Mouse (Mus musculus): ENCODE measurements around the gene Tfap2a. TPM values are rescaled to one million over a fixed set of nuclear protein-coding genes. Genes with fewer than 3 reads are reported as not detected.

The Tfap2a gene
- polyA plus RNA-seq, 1 experiment = not detected

DNA sequence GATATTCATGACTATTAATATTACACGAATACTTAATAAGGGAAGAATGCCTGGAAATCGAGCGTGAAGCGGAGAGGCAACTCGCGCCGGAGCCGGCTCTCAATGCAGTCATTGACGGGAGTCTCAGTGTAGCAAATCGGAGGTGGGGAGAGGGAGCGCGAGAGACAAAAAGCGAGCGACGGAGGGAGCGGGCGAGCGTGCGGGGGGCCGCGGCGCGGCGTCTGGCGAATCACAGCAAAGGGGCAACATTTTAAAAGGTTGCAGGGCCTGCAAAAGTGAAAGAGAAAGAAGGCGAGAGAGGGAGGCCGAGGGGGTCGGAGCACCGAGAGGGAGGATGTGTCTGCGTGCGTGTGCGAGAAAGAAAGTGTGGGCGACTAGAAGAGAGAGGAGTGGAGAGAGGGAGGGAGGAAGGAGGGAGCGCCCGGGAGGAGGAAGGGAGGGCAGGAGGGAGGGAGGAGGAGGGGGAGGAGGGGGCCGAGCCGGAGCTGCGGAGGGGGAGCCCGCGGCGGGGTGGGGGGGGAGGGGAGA, 7.5 kb downstream of the Tfap2a start:
- no peak overlapping the region for H3K27ac ChIP-seq (ENCODE audit: insufficient read depth, low read depth, low read length)
- WGBS = 1% methylated on average over 39 of the region's 41 CpGs
- H3K4me3 ChIP-seq (ENCODE audit: insufficient read depth, low read depth, low read length) = peak overlapping the region; percentile 38
- TF ChIP-seq CTCF (IDR thresholded peaks at IDR 0.05; ENCODE audit: insufficient read depth, low read depth, low read length) (no peak), POLR2A (IDR thresholded peaks at IDR 0.05; ENCODE audit: insufficient read depth, low read depth, low read length) (no peak)
- peaks cover 22% of the 10 kb centered on the region for H3K4me1 ChIP-seq (ENCODE audit: control insufficient read depth, insufficient read depth, low read length)

- Histone ChIP-seq H3K27ac (ENCODE audit: insufficient read depth, low read depth, low read length) (no peak overlapping the region), H3K4me3 (ENCODE audit: insufficient read depth, low read depth, low read length) (no peak overlapping the region; the same call in 1 of the 2 replicates), H3K4me1 (ENCODE audit: control insufficient read depth, insufficient read depth, low read length) (peaks cover 22% of the 10 kb centered on the region)
- 2% methylated on average over 52 of the region's 52 CpGs for WGBS
- no peak for TF ChIP-seq POLR2A (IDR thresholded peaks at IDR 0.05; ENCODE audit: insufficient read depth, low read depth, low read length)
Observed at GRCm38 (mm10) chr13:40729592-40730431, 8.4 kb downstream of the Tfap2a start.

DNA sequence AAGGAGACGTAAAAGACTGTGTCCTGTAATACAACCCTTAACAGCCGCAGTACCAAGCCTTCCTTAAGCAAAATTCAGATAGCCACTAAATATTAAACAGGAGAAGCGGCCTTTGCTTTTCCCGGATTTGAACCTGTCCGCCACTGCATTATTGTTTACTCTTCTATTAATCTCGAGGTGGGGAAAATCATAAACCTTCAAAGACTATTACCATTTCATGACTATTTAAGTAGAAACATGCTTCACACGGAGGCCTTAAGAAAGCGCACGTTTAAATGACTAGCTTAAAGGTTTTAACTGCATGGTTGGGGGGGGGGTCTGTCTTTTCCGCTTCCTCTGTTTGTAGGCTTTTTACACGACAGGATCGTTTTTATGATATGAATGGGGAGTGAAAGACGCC, 9.1 kb downstream of the Tfap2a start:
- Histone ChIP-seq H3K4me3 (ENCODE audit: insufficient read depth, low read depth, low read length) (no peak overlapping the region), H3K27ac (ENCODE audit: insufficient read depth, low read depth, low read length) (no peak overlapping the region), H3K4me1 (ENCODE audit: control insufficient read depth, insufficient read depth, low read length) (peaks cover 19% of the 10 kb centered on the region)
- WGBS = 8% methylated on average over 13 of the region's 13 CpGs
- TF ChIP-seq POLR2A (IDR thresholded peaks at IDR 0.05; ENCODE audit: insufficient read depth, low read depth, low read length) (no peak), CTCF (IDR thresholded peaks at IDR 0.05; ENCODE audit: insufficient read depth, low read depth, low read length) (no peak)

DNA sequence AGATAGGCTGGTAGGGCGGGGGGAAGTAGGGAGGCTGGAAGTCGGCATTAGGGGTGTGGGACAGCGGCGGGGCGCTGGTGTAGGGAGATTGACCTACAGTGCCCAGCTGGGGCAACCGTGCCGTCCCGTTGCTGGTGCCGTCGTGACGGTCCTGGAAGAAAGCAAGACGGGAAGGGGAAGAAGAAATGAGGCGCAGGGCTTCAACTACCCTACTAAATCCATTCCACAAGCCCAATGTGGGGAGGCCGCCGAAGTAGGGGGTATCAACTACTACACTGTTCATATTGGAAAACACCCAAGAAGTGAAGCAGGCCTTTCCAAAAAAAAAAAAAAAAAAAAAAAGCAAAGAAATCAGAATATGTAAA, 9.6 kb downstream of the Tfap2a start:
- 4% methylated on average over 15 of the region's 15 CpGs for WGBS
- TF ChIP-seq POLR2A (IDR thresholded peaks at IDR 0.05; ENCODE audit: insufficient read depth, low read depth, low read length) = no peak
- no peak for TF ChIP-seq CTCF (IDR thresholded peaks at IDR 0.05; ENCODE audit: insufficient read depth, low read depth, low read length)
- H3K4me1 ChIP-seq (ENCODE audit: control insufficient read depth, insufficient read depth, low read length) = peaks cover 15% of the 10 kb centered on the region
- no peak overlapping the region for H3K27ac ChIP-seq (ENCODE audit: insufficient read depth, low read depth, low read length)
- no peak overlapping the region for H3K4me3 ChIP-seq (ENCODE audit: insufficient read depth, low read depth, low read length)

- Histone ChIP-seq H3K4me3 (ENCODE audit: insufficient read depth, low read depth, low read length) (no peak overlapping the region), H3K4me1 (ENCODE audit: control insufficient read depth, insufficient read depth, low read length) (peaks cover 16% of the 10 kb centered on the region), H3K27ac (ENCODE audit: insufficient read depth, low read depth, low read length) (no peak overlapping the region)
- 4% methylated on average over 42 of the region's 42 CpGs for WGBS
- TF ChIP-seq POLR2A (IDR thresholded peaks at IDR 0.05; ENCODE audit: insufficient read depth, low read depth, low read length) (no peak), CTCF (IDR thresholded peaks at IDR 0.05; ENCODE audit: insufficient read depth, low read depth, low read length) (no peak)
Observed at GRCm38 (mm10) chr13:40727731-40728625, 10.2 kb downstream of the Tfap2a start.

DNA sequence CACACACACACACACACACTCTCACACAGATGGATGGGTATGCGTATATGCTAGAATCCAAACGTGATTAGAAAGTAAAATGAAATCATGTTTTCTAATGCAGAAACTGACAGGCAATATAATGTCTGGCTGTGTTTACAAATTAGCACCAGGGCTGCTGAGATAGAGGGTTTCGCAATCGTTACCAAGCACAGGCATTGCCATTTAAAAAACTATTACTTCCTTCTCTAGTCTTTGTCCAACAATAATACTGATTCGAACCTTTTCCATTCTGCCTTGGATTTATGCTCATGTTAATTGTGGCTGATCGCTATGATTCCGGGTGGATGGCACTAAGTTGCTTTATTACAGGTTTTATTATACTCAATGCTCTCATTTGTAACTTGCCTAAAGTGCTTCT, 12.3 kb downstream of the Tfap2a start:
- Histone ChIP-seq H3K4me3 (ENCODE audit: insufficient read depth, low read depth, low read length) (no peak overlapping the region), H3K27ac (ENCODE audit: insufficient read depth, low read depth, low read length) (no peak overlapping the region)
- 12% methylated on average over 7 of the region's 7 CpGs for WGBS

GRCm38 (mm10) chr13:40723598-40723920, 14.6 kb downstream of the Tfap2a start:
- TF ChIP-seq CTCF (IDR thresholded peaks at IDR 0.05; ENCODE audit: insufficient read depth, low read depth, low read length) (no peak), POLR2A (IDR thresholded peaks at IDR 0.05; ENCODE audit: insufficient read depth, low read depth, low read length) (no peak)
- 21% methylated on average over 5 of the region's 5 CpGs for WGBS
- Histone ChIP-seq H3K4me1 (ENCODE audit: control insufficient read depth, insufficient read depth, low read length) (peaks cover 7% of the 10 kb centered on the region; the same call in 1 of the 2 replicates), H3K4me3 (ENCODE audit: insufficient read depth, low read depth, low read length) (no peak overlapping the region), H3K27ac (ENCODE audit: insufficient read depth, low read depth, low read length) (no peak overlapping the region)

More for the DNA sequence above, 12.3 kb downstream of the Tfap2a start:
- no peak for TF ChIP-seq CTCF (IDR thresholded peaks at IDR 0.05; ENCODE audit: insufficient read depth, low read depth, low read length)
- TF ChIP-seq POLR2A (IDR thresholded peaks at IDR 0.05; ENCODE audit: insufficient read depth, low read depth, low read length) = no peak
- H3K4me1 ChIP-seq (ENCODE audit: control insufficient read depth, insufficient read depth, low read length) = peaks cover 13% of the 10 kb centered on the region

- Histone ChIP-seq H3K4me3 (ENCODE audit: insufficient read depth, low read depth, low read length) (peak overlapping the region; percentile 44), H3K4me1 (ENCODE audit: control insufficient read depth, insufficient read depth, low read length) (peaks cover 7% of the 10 kb centered on the region; the same call in 1 of the 2 replicates), H3K27ac (ENCODE audit: insufficient read depth, low read depth, low read length) (no peak overlapping the region)
- WGBS = 1% methylated on average over 69 of the region's 70 CpGs
- TF ChIP-seq POLR2A (IDR thresholded peaks at IDR 0.05; ENCODE audit: insufficient read depth, low read depth, low read length) = no peak
- TF ChIP-seq CTCF (IDR thresholded peaks at IDR 0.05; ENCODE audit: insufficient read depth, low read depth, low read length) = no peak
Observed at GRCm38 (mm10) chr13:40722741-40723597, 15.2 kb downstream of the Tfap2a start.
